ENCODE assay signal across 9 mouse cellular contexts in genomic region chr12:75649706-75650093, GRCm38 (mm10).
"Had no signal": no experiment of that assay in that cellular context is flagged by ENCODE, and none has a peak within 500 bp of the region (broad histone marks: within the 10 kb centered on the region; RNA-seq: fewer than 3 reads in every experiment).

No protein-coding gene starts in this region.

- H3K27me3 ChIP-seq: limb, embryonic 15.5 days; liver, embryonic 12.5 days; neural tube, embryonic 15.5 days had no signal

- H3K4me2 ChIP-seq: limb, embryonic 15.5 days; liver, embryonic 12.5 days; lung, embryonic 14.5 days; neural tube, embryonic 15.5 days had no signal

- DNase-seq: kidney, postnatal 14 days; lung, postnatal 10 days; lung, postnatal 4 days; thymus, postnatal 36 days had no signal

- H3K9ac ChIP-seq: limb, embryonic 15.5 days; liver, embryonic 12.5 days; lung, embryonic 14.5 days; neural tube, embryonic 15.5 days had no signal

- ATAC-seq: liver, embryonic 12.5 days had no signal

- H3K36me3 ChIP-seq: limb, embryonic 15.5 days; neural tube, embryonic 15.5 days had no signal

- H3K4me1 ChIP-seq: limb, embryonic 15.5 days; liver, embryonic 12.5 days had no signal

- H3K4me3 ChIP-seq: limb, embryonic 15.5 days; liver, embryonic 12.5 days; myocyte; neural tube, embryonic 15.5 days had no signal

- H3K27ac ChIP-seq: limb, embryonic 15.5 days; liver, embryonic 12.5 days; neural tube, embryonic 15.5 days had no signal

- H3K9me3 ChIP-seq: limb, embryonic 15.5 days; liver, embryonic 12.5 days; neural tube, embryonic 15.5 days had no signal
